Mouse (Mus musculus) hindbrain, postnatal 0 days (tissue): ENCODE measurements at regions not wholly inside any gene's neighbourhood (a gene's known extent, or its start where the extent isn't known, plus 50 kb on each side); places are given as distances from the start of the nearest gene placed in this dataset.

Experiments used
- ATAC-seq: fragments of 200-750 bp; cut with Nextera tagmentation; 2 replicates; pipeline ENCODE4 v1.8.0; 2017; ENCODE audit warnings: mild to moderate bottlenecking, moderate TSS enrichment, moderate library complexity
- DNase-seq: peaks from one replicate; pipeline ENCODE4 v3.0.0-alpha.2; 2015; ENCODE audit warnings: low spot score
- H3K27ac ChIP-seq: fragments of 300-500 bp; sonication (generic); 2 replicates; pipeline ENCODE4 v1.5.1; 2014; ENCODE audit warnings: mild to moderate bottlenecking
- H3K27me3 ChIP-seq: fragments of 300-500 bp; sonication (generic); 2 replicates; pipeline ENCODE4 v1.6.1; 2014; ENCODE audit warnings: low read length, mixed read lengths; ENCODE audit not compliant: insufficient read depth
- H3K36me3 ChIP-seq: fragments of 300-500 bp; sonication (generic); 2 replicates; pipeline ENCODE4 v1.6.1; 2014; ENCODE audit warnings: low read length, mixed read lengths; ENCODE audit not compliant: insufficient read depth
- H3K4me1 ChIP-seq: fragments of 300-500 bp; sonication (generic); 2 replicates; pipeline ENCODE4 v1.6.1; 2014; ENCODE audit warnings: antibody characterized with exemption, low read length, mixed read lengths; ENCODE audit not compliant: insufficient read depth
- H3K4me2 ChIP-seq: fragments of 300-500 bp; sonication (generic); 2 replicates; pipeline ENCODE4 v1.6.1; 2014; ENCODE audit warnings: low read depth, mild to moderate bottlenecking, low read length, moderate library complexity, mixed read lengths
- H3K4me3 ChIP-seq: fragments of 300-500 bp; sonication (generic); 2 replicates; pipeline ENCODE4 v1.5.1; 2014; ENCODE audit warnings: low read length
- H3K9ac ChIP-seq: fragments of 300-500 bp; sonication (generic); replicated peaks from 2 replicates; pipeline ENCODE4 v1.6.1; 2014; ENCODE audit warnings: mild to moderate bottlenecking, low read length, moderate library complexity, mixed read lengths
- H3K9me3 ChIP-seq: fragments of 300-500 bp; sonication (generic); 2 replicates; pipeline ENCODE4 v1.6.1; 2016; ENCODE audit warnings: low read length, mixed read lengths
- CTCF ChIP-seq: IDR thresholded peaks from 2 replicates; pipeline ENCODE4 v1.5.1; 2016; ENCODE audit warnings: antibody characterized with exemption, control low read depth, low read depth
- WGBS: fragments of 180-500 bp; shearing (Covaris S2); extraction: QIAGEN DNeasy Blood & Tissue Kit; methylation state at CpG from one replicate; pipeline ENCODE4 v1.1.7; 2014; 5-methylcytosine and 5-hydroxymethylcytosine counted together

GRCm38 (mm10) chr5:125946729-125947128 lies 415.2 kb downstream of the Tmem132b start:
- no peaks in the 10 kb centered on the region for H3K27me3 ChIP-seq
- H3K9ac ChIP-seq = no peak overlapping the region
- H3K27ac ChIP-seq = no peak overlapping the region
- WGBS = 57% methylated on average over 4 of the region's 4 CpGs
- no peaks in the 10 kb centered on the region for H3K36me3 ChIP-seq
- no peaks in the 10 kb centered on the region for H3K9me3 ChIP-seq
- no peak overlapping the region for H3K4me2 ChIP-seq
- no peaks in the 10 kb centered on the region for H3K4me1 ChIP-seq
- TF ChIP-seq CTCF = no peak
- ATAC-seq = no peak
- no peak overlapping the region for H3K4me3 ChIP-seq
- no peak for DNase-seq

GRCm38 (mm10) chr5:125951641-125952040 lies 420.1 kb downstream of the Tmem132b start:
- Histone ChIP-seq H3K9me3 (no peaks in the 10 kb centered on the region), H3K36me3 (no peaks in the 10 kb centered on the region), H3K4me3 (no peak overlapping the region), H3K27me3 (no peaks in the 10 kb centered on the region), H3K27ac (no peak overlapping the region), H3K9ac (no peak overlapping the region), H3K4me1 (no peaks in the 10 kb centered on the region), H3K4me2 (no peak overlapping the region)
- ATAC-seq (no peak), DNase-seq (no peak)
- no peak for TF ChIP-seq CTCF
- 57% methylated on average over 6 of the region's 6 CpGs for WGBS

GRCm38 (mm10) chr5:125964039-125964438 lies 432.5 kb downstream of the Tmem132b start:
- no peak overlapping the region for H3K4me2 ChIP-seq
- no peak for DNase-seq
- H3K9me3 ChIP-seq = no peaks in the 10 kb centered on the region; the same call in 1 of the 2 replicates
- no peak overlapping the region for H3K4me3 ChIP-seq
- H3K27ac ChIP-seq = no peak overlapping the region
- 75% methylated on average over 8 of the region's 8 CpGs for WGBS
- no peaks in the 10 kb centered on the region for H3K27me3 ChIP-seq
- no peaks in the 10 kb centered on the region for H3K4me1 ChIP-seq
- H3K9ac ChIP-seq = no peak overlapping the region
- H3K36me3 ChIP-seq = no peaks in the 10 kb centered on the region
- peak; percentile 67 for TF ChIP-seq CTCF
- ATAC-seq = no peak

- no peaks in the 10 kb centered on the region for H3K27me3 ChIP-seq
- H3K4me3 ChIP-seq = no peak overlapping the region
- H3K36me3 ChIP-seq = no peaks in the 10 kb centered on the region
- no peak for TF ChIP-seq CTCF
- DNase-seq = no peak
- no peak overlapping the region for H3K9ac ChIP-seq
- H3K4me2 ChIP-seq = no peak overlapping the region
- whole genome bisulfite sequencing = 63% methylated on average over 4 of the region's 4 CpGs
- H3K9me3 ChIP-seq = no peaks in the 10 kb centered on the region; the same call in 1 of the 2 replicates
- no peak for ATAC-seq
- no peaks in the 10 kb centered on the region for H3K4me1 ChIP-seq
- no peak overlapping the region for H3K27ac ChIP-seq
Observed at GRCm38 (mm10) chr5:125968151-125968550, 436.6 kb downstream of the Tmem132b start.

GRCm38 (mm10) chr5:125974035-125974434 lies 442.5 kb downstream of the Tmem132b start:
- 80% methylated on average over 1 of the region's 1 CpGs for WGBS
- no peaks in the 10 kb centered on the region for H3K9me3 ChIP-seq
- ATAC-seq (no peak), DNase-seq (no peak)
- H3K4me3 ChIP-seq = no peak overlapping the region
- no peaks in the 10 kb centered on the region for H3K4me1 ChIP-seq
- no peak overlapping the region for H3K9ac ChIP-seq
- no peak overlapping the region for H3K4me2 ChIP-seq
- H3K27me3 ChIP-seq = no peaks in the 10 kb centered on the region
- H3K36me3 ChIP-seq = no peaks in the 10 kb centered on the region
- no peak overlapping the region for H3K27ac ChIP-seq
- TF ChIP-seq CTCF = peak; percentile 32

GRCm38 (mm10) chr5:125979801-125980200 lies 448.2 kb downstream of the Tmem132b start:
- no peaks in the 10 kb centered on the region for H3K36me3 ChIP-seq
- no peak for TF ChIP-seq CTCF
- DNase-seq (peak; percentile 47), ATAC-seq (no peak)
- no peaks in the 10 kb centered on the region for H3K27me3 ChIP-seq
- no peak overlapping the region for H3K27ac ChIP-seq
- H3K4me3 ChIP-seq = no peak overlapping the region
- no peak overlapping the region for H3K9ac ChIP-seq
- no peaks in the 10 kb centered on the region for H3K9me3 ChIP-seq
- no peaks in the 10 kb centered on the region for H3K4me1 ChIP-seq
- 71% methylated on average over 6 of the region's 6 CpGs for WGBS
- H3K4me2 ChIP-seq = no peak overlapping the region

- no peak for TF ChIP-seq CTCF
- ATAC-seq = no peak
- Histone ChIP-seq H3K27me3 (no peaks in the 10 kb centered on the region), H3K4me2 (no peak overlapping the region), H3K9ac (no peak overlapping the region), H3K4me1 (no peaks in the 10 kb centered on the region), H3K4me3 (no peak overlapping the region), H3K36me3 (no peaks in the 10 kb centered on the region), H3K27ac (no peak overlapping the region), H3K9me3 (no peaks in the 10 kb centered on the region)
- DNase-seq = no peak
Observed at GRCm38 (mm10) chr5:125985356-125985755, 453.8 kb downstream of the Tmem132b start.
